Mouse (Mus musculus) CD4-positive, CD25-positive, alpha-beta regulatory T cell (primary cell): ENCODE results near the gene Olfr1132. TPM values are rescaled to one million over a fixed set of nuclear protein-coding genes. Genes with fewer than 3 reads are reported as not detected.

Experiments
- polyA plus RNA-seq: library from polyadenylated mRNA; unstranded; fragments of 100-300 nt; shearing (Covaris generic); gene quantifications from one replicate; pipeline ENCODE4 v1.2.1, GENCODE M21; 2017

The Olfr1132 gene
- polyA plus RNA-seq = not detected

GRCm38 (mm10) chr2:87637435-87637834 lies at the start of gene Olfr1132:
Gene Olfr1132 (minus strand): TSS chr2:87637535.

DNA sequence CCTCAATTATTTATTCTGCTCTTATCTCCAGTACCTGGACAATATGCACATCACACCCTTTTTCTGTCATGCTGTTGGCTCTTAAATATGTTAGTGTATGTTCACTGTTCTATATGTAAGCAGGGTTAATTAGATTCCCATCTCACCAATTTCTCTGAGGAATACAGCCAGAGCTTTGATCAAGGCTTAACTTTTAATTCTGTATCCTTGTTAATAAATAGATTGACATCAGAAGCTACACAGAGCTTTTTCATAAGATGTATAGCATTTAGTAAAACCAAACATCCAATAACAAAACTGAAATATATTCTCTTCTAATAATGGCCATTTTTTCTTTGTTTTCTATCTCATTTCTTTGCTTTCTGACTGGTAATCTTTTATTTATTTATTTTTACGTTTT lies 36.2 kb upstream of the Olfr1132 start, which contains the start of gene Olfr1135:
TSS of gene Olfr1135 (minus strand) at position 101 of the 400 bp plus-strand sequence.

DNA sequence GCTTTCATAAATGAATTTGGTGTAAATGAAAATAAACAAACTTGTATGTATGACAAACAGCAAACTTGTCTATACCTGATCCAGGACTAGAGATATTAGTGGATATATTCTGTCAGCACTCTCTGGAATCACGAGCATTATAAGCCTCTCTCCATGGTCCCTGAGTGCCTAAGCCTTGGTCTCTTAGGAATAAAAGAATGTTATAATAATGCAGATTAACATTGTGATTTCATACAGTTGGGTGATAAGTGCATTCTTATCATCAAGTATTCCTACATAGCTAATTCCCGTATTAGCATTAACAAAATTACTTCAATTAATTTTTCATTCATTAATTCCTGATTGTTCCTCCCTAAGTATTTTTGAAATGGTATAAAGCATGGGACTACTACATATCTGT lies 21.0 kb upstream of the Olfr1132 start, which contains the start of gene Olfr1134:
TSS of gene Olfr1134 (minus strand) at position 101 of the 400 bp plus-strand sequence.

GRCm38 (mm10) chr2:87647274-87647673 lies 9.9 kb upstream of the Olfr1132 start, which contains the start of gene Olfr1133:
Gene Olfr1133 (minus strand): TSS chr2:87647374.

DNA sequence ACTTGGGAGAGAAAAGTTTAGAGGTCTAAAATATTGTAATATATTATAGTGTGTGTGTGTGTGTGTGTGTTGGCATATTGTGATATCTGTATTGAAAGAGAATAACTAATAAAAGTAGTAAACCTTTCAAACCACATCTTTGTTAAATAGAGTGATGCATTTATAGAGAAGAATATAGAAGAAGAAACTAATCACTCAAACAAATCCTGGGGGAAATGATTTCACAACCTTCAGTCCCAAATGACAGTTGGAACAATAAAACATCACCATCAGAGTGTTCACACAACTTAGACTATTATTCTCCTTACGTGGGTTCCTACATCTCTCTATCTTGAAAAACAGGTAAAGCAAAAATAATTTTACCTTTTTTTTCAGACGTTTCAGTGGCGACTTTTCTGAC lies 10.5 kb downstream of the Olfr1132 start, which contains the start of gene Olfr1131:
TSS of gene Olfr1131 (plus strand) at position 301 of the 400 bp plus-strand sequence.

DNA sequence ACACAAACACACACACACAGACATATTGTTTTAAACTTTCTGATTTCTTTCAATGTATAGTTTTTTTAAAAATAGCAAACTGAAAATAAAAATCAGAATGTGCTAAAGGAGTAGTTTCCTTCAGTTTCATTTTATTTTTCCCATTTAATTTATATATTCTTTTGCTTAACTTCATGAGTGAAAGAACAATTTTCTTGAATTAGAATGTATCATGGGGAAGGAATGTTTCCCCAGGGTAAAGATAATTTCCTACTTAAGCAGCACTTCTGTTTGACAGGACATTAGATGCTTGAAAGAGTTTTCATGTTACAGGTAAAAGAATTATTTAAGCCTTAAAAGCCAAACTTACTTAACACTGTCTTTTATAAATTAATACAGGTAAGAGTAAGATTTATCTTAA lies 31.4 kb downstream of the Olfr1132 start, which contains the start of gene Olfr1130:
TSS of gene Olfr1130 (plus strand) at position 301 of the 400 bp plus-strand sequence.

Other genes with a start within 250 kb of the Olfr1132 start
- not detected for gene Olfr1123, start 220.9 kb downstream of the Olfr1132 start, polyA plus RNA-seq
- 0.19 TPM for gene Olfr1124, start 207.3 kb downstream of the Olfr1132 start, polyA plus RNA-seq
- not detected for gene Olfr1126, start 183.6 kb downstream of the Olfr1132 start, polyA plus RNA-seq
- gene Pramel7, start 140.4 kb downstream of the Olfr1132 start, polyA plus RNA-seq = not detected
- gene Pramel6, start 131.0 kb downstream of the Olfr1132 start, polyA plus RNA-seq = not detected
- not detected for gene Olfr153, start 105.7 kb downstream of the Olfr1132 start, polyA plus RNA-seq
- not detected for gene Olfr1128, start 92.0 kb downstream of the Olfr1132 start, polyA plus RNA-seq
- 0.07 TPM for gene Olfr1129, start 63.6 kb downstream of the Olfr1132 start, polyA plus RNA-seq
- gene Olfr1130, start 31.3 kb downstream of the Olfr1132 start, polyA plus RNA-seq = not detected
- 0.13 TPM for gene Olfr1131, start 10.4 kb downstream of the Olfr1132 start, polyA plus RNA-seq
- gene Olfr1133, start 9.8 kb upstream of the Olfr1132 start, polyA plus RNA-seq = not detected
- gene Olfr1134, start 20.9 kb upstream of the Olfr1132 start, polyA plus RNA-seq = not detected
- not detected for gene Olfr1135, start 36.1 kb upstream of the Olfr1132 start, polyA plus RNA-seq
- not detected for gene Olfr1136, start 56.4 kb upstream of the Olfr1132 start, polyA plus RNA-seq
- not detected for gene Olfr1137, start 75.6 kb upstream of the Olfr1132 start, polyA plus RNA-seq
- not detected for gene Olfr1138, start 102.4 kb upstream of the Olfr1132 start, polyA plus RNA-seq
- not detected for gene Olfr1140, start 106.2 kb upstream of the Olfr1132 start, polyA plus RNA-seq
- not detected for gene Olfr1141, start 116.5 kb upstream of the Olfr1132 start, polyA plus RNA-seq
- gene Olfr152, start 141.9 kb upstream of the Olfr1132 start, polyA plus RNA-seq = not detected
- gene Olfr1143, start 163.1 kb upstream of the Olfr1132 start, polyA plus RNA-seq = not detected
- gene Olfr1145, start 172.3 kb upstream of the Olfr1132 start, polyA plus RNA-seq = not detected
- not detected for gene Olfr1148, start 193.0 kb upstream of the Olfr1132 start, polyA plus RNA-seq
- gene Olfr1150-ps1, start 206.5 kb upstream of the Olfr1132 start, polyA plus RNA-seq = not detected
- 0.11 TPM for gene Olfr1151, start 218.3 kb upstream of the Olfr1132 start, polyA plus RNA-seq
- gene Olfr1152, start 229.0 kb upstream of the Olfr1132 start, polyA plus RNA-seq = 0.05 TPM